Mouse (Mus musculus) embryonic facial prominence, embryonic 11.5 days (tissue): ENCODE data around the gene Cbln4. TPM values are rescaled to one million over a fixed set of nuclear protein-coding genes. Genes with fewer than 3 reads are reported as not detected.

Experiments
- ATAC-seq: fragments of 200-750 bp; cut with Nextera tagmentation; replicated peaks from 2 replicates; pipeline ENCODE4 v1.8.0; 2017; ENCODE audit warnings: low read depth; ENCODE audit not compliant: insufficient number of reproducible peaks, low FRiP score, low TSS enrichment
- DNase-seq: peaks from one replicate; pipeline ENCODE4 v3.0.0-alpha.2; 2015; ENCODE audit warnings: low spot score
- H3K27ac ChIP-seq: fragments of 300-500 bp; sonication (generic); replicated peaks from 2 replicates; pipeline ENCODE4 v1.5.1; 2014; ENCODE audit warnings: mild to moderate bottlenecking, low read depth, low read length, control low read depth
- H3K27me3 ChIP-seq: fragments of 300-500 bp; sonication (generic); 2 replicates; pipeline ENCODE4 v1.6.1; 2014; ENCODE audit warnings: mild to moderate bottlenecking, low read length, moderate library complexity, mixed read lengths; ENCODE audit not compliant: control insufficient read depth, insufficient read depth
- H3K36me3 ChIP-seq: fragments of 300-500 bp; sonication (generic); replicated peaks from 2 replicates; pipeline ENCODE4 v1.6.1; 2014; ENCODE audit warnings: low read depth, mild to moderate bottlenecking, low read length, moderate library complexity, mixed read lengths; ENCODE audit not compliant: control insufficient read depth, insufficient read depth
- H3K4me1 ChIP-seq: fragments of 300-500 bp; sonication (generic); 2 replicates; pipeline ENCODE4 v1.6.1; 2014; ENCODE audit warnings: low read length, mixed read lengths; ENCODE audit not compliant: control insufficient read depth, insufficient read depth
- H3K4me2 ChIP-seq: fragments of 300-500 bp; sonication (generic); 2 replicates; pipeline ENCODE4 v1.6.1; 2014; ENCODE audit warnings: low read depth, mild to moderate bottlenecking, control low read depth, low read length, moderate library complexity
- H3K4me3 ChIP-seq: fragments of 300-500 bp; sonication (generic); 2 replicates; pipeline ENCODE4 v1.5.1; 2014; ENCODE audit warnings: low read depth, low read length, control low read depth
- H3K9ac ChIP-seq: fragments of 300-500 bp; sonication (generic); replicated peaks from 2 replicates; pipeline ENCODE4 v1.6.1; 2014; ENCODE audit warnings: mild to moderate bottlenecking, control low read depth, low read length
- H3K9me3 ChIP-seq: fragments of 300-500 bp; sonication (generic); replicated peaks from 2 replicates; pipeline ENCODE4 v1.6.1; 2016; ENCODE audit warnings: mild to moderate bottlenecking, low read length, inconsistent platforms, mixed read lengths; ENCODE audit not compliant: control insufficient read depth
- WGBS: fragments of 180-500 bp; shearing (Covaris S2); extraction: QIAGEN DNeasy Blood & Tissue Kit; methylation state at CpG from one replicate; pipeline ENCODE4 v1.1.7; 2014; 5-methylcytosine and 5-hydroxymethylcytosine counted together
- polyA plus RNA-seq: library from polyadenylated mRNA; unstranded; fragments of >200 nt; fragmentation: Nextera tagmentation; extraction: Ambion mirVana; gene quantifications from 2 replicates; pipeline ENCODE4 v1.2.1, GENCODE M21; 2014

Cbln4 gene
- polyA plus RNA-seq, 1 experiment from 2014 or later, result 4.1 TPM

DNA sequence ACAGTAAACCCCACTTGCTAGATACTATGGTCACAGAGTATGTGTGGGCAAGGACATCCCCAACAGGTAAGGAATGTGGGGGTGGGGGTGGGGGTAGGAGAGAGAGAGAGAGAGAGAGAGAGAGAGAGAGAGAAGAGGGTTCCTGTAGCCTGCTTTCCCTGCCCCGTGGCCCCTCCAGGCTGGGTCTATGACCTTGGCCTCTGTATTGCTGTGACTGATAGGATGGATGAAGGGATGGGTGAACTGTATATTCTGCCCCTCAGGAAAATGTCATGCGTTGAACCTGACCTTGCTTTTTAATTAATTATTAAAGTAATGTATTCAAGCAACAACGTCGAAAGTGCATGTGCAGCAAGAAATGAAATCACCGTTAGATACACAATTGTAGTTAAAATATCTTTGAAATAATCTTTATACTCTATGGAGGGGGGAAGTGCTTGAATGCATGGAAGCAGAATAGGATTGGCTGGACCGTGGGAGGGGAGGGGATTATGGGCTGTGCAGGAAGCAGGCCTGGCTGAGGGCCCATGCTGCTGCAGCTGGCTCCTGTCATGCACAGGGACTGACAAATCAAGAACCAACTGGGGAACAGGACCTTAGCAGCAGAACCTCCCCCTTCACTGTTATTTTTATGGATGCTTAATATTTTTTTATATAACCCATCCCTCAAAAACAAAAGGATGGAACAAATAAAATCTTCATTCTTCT, 46.1 kb downstream of the Cbln4 start:
- no peaks in the 10 kb centered on the region for H3K4me1 ChIP-seq
- peak; percentile 46; the same call in 1 of the 2 replicates for ATAC-seq

DNA sequence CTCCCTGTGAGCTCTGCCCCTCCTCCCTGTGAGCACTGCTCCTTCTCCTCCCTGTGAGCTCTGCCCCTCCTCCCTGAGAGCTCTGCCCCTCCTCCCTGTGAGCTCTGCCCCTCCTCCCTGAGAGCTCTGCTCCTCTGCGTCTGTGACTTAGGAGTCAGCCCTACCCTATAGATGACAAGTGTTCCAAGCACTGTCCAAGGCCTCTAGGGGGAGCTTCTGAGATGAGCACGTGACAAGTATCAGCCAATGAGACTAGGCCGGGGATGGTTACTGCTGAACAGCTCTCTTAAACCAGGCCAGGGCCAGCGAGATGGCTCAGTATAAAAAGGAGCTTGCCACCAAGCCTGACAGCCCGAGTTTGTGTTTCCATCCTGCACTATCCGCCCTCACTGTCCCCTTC, 48.4 kb downstream of the Cbln4 start:
- Histone ChIP-seq H3K27ac (no peak overlapping the region), H3K4me2 (no peak overlapping the region), H3K4me3 (no peak overlapping the region), H3K9me3 (no peaks in the 10 kb centered on the region), H3K36me3 (no peaks in the 10 kb centered on the region), H3K9ac (no peak overlapping the region), H3K4me1 (no peaks in the 10 kb centered on the region), H3K27me3 (no peaks in the 10 kb centered on the region)
- ATAC-seq (no peak), DNase-seq (peak; percentile 21)
- WGBS, result 70% methylated on average over 6 of the region's 6 CpGs

More for the DNA sequence above, 46.1 kb downstream of the Cbln4 start:
- Histone ChIP-seq H3K27ac (no peak overlapping the region), H3K27me3 (no peaks in the 10 kb centered on the region), H3K4me2 (no peak overlapping the region), H3K4me3 (no peak overlapping the region), H3K9ac (no peak overlapping the region), H3K36me3 (no peaks in the 10 kb centered on the region), H3K9me3 (no peaks in the 10 kb centered on the region)
- DNase-seq, result peak; percentile 13
- WGBS, result 77% methylated on average over 6 of the region's 6 CpGs

DNA sequence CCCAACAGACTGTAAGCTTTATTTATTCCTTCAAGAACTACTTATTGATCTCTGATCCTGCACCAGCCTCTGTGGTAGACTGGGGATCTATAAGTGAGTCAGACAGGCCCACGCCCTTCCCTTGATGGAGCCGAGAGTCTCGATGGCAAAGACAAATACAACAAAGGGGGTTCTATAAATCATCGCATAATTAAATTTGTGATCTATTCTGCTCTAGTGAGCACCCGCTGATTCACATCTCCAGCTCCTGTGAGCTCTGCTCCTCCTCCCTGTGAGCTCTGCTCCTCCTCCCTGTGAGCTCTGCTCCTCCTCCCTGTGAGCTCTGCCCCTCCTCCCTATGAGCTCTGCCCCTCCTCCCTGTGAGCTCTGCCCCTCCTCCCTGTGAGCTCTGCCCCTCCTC, 49.0 kb downstream of the Cbln4 start:
- 83% methylated on average over 5 of the region's 5 CpGs for WGBS
- no peak for ATAC-seq

DNA sequence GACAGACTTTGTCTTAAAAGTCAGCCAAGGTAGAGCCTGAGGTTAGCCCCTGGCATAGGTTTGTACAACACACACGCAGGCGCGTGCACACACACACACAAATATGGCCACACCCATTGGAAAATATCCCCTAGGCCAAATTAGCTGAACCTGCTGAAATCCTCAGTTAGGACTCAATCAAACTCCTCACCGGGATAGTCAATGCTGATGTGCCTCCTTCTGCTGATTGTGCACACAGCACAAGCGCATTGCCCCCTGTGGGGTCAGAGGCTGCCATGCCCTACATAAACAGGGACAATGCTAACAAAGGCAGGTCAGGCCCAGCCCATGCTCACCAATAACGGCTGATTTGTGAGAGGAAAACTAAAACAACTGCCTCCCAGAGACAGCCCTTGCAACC, 56.6 kb downstream of the Cbln4 start:
- DNase-seq, result no peak
- Histone ChIP-seq H3K36me3 (no peaks in the 10 kb centered on the region), H3K27me3 (no peaks in the 10 kb centered on the region; the same call in 1 of the 2 replicates), H3K9me3 (no peaks in the 10 kb centered on the region), H3K27ac (no peak overlapping the region), H3K9ac (no peak overlapping the region), H3K4me1 (no peaks in the 10 kb centered on the region), H3K4me3 (no peak overlapping the region), H3K4me2 (no peak overlapping the region)
- WGBS, result 26% methylated on average over 6 of the region's 6 CpGs
- ATAC-seq, result 0 out of 2 replicates have a peak, but pooled peaks have one; percentile 34

More for the DNA sequence above, 49.0 kb downstream of the Cbln4 start:
- DNase-seq, result no peak
- H3K4me3 ChIP-seq, result no peak overlapping the region
- no peaks in the 10 kb centered on the region for H3K4me1 ChIP-seq
- no peaks in the 10 kb centered on the region for H3K9me3 ChIP-seq
- H3K27me3 ChIP-seq, result no peaks in the 10 kb centered on the region
- H3K36me3 ChIP-seq, result no peaks in the 10 kb centered on the region
- H3K4me2 ChIP-seq, result no peak overlapping the region
- no peak overlapping the region for H3K27ac ChIP-seq
- H3K9ac ChIP-seq, result no peak overlapping the region

Other genes with a start within 250 kb of the Cbln4 start
- gene Mc3r, start 205.0 kb upstream of the Cbln4 start, polyA plus RNA-seq, result not detected in 2 replicates